Mouse (Mus musculus) lung, embryonic 15.5 days (tissue): ENCODE data around the gene AI413582. TPM values are rescaled to one million over a fixed set of nuclear protein-coding genes. Genes with fewer than 3 reads are reported as not detected.

Experiments
- ATAC-seq: fragments of 200-750 bp; cut with Nextera tagmentation; 2 replicates; pipeline ENCODE4 v1.8.0; 2017; ENCODE audit warnings: moderate number of reproducible peaks, borderline replicate concordance; ENCODE audit not compliant: low FRiP score, low TSS enrichment; ENCODE audit errors: extremely low read depth
- H3K27ac ChIP-seq: fragments of 300-500 bp; sonication (generic); 2 replicates; pipeline ENCODE4 v1.5.1; 2015; ENCODE audit warnings: moderate library complexity, mild to moderate bottlenecking, inconsistent platforms
- H3K27me3 ChIP-seq: fragments of 300-500 bp; sonication (generic); 2 replicates; pipeline ENCODE4 v1.6.1; 2015; ENCODE audit warnings: inconsistent platforms
- H3K36me3 ChIP-seq: fragments of 300-500 bp; sonication (generic); 2 replicates; pipeline ENCODE4 v1.6.1; 2015; ENCODE audit warnings: inconsistent platforms
- H3K4me1 ChIP-seq: fragments of 300-500 bp; sonication (generic); 2 replicates; pipeline ENCODE4 v1.6.1; 2015; ENCODE audit warnings: inconsistent platforms
- H3K4me2 ChIP-seq: fragments of 300-500 bp; sonication (generic); 2 replicates; pipeline ENCODE4 v1.6.1; 2015; ENCODE audit warnings: inconsistent platforms, mild to moderate bottlenecking, moderate library complexity
- H3K4me3 ChIP-seq: fragments of 300-500 bp; sonication (generic); 2 replicates; pipeline ENCODE4 v1.5.1; 2015; ENCODE audit warnings: mild to moderate bottlenecking, inconsistent platforms
- H3K9ac ChIP-seq: fragments of 300-500 bp; sonication (generic); 2 replicates; pipeline ENCODE4 v1.6.1; 2015; ENCODE audit warnings: inconsistent platforms
- H3K9me3 ChIP-seq: fragments of 300-500 bp; sonication (generic); 2 replicates; pipeline ENCODE4 v1.6.1; 2016; ENCODE audit warnings: inconsistent platforms
- WGBS: fragments of 180-500 bp; shearing (Covaris S2); methylation state at CpG from one replicate; pipeline ENCODE4 v1.1.7; 2015; 5-methylcytosine and 5-hydroxymethylcytosine counted together
- polyA plus RNA-seq: library from polyadenylated mRNA; unstranded; fragments of >200 nt; fragmentation: Nextera tagmentation; extraction: Ambion mirVana; gene quantifications from 2 replicates; pipeline ENCODE4 v1.2.1, GENCODE M21; 2015

AI413582 gene
- polyA plus RNA-seq, 1 experiment from 2014 or later = 20.1 TPM

- Histone ChIP-seq H3K9ac (no peak overlapping the region), H3K27me3 (no peaks in the 10 kb centered on the region), H3K36me3 (peaks cover 39% of the 10 kb centered on the region), H3K4me1 (peaks cover 16% of the 10 kb centered on the region), H3K4me2 (no peak overlapping the region), H3K4me3 (no peak overlapping the region), H3K9me3 (no peaks in the 10 kb centered on the region), H3K27ac (peak overlapping the region; percentile 4; the same call in 1 of the 2 replicates)
- 34% methylated on average over 21 of the region's 21 CpGs for WGBS
- ATAC-seq = peak; percentile 35; the same call in 1 of the 2 replicates
These were observed 31.0 kb upstream of the AI413582 start for GRCm38 (mm10) chr17:27596376-27597190.

GRCm38 (mm10) chr17:27595659-27596375 lies 30.3 kb upstream of the AI413582 start:
- no peaks in the 10 kb centered on the region for H3K9me3 ChIP-seq
- H3K36me3 ChIP-seq = peaks cover 43% of the 10 kb centered on the region
- 0 out of 2 replicates have a peak overlapping the region, but pooled peaks have one; percentile 9 for H3K27ac ChIP-seq
- no peak for ATAC-seq
- no peak overlapping the region for H3K9ac ChIP-seq
- H3K4me1 ChIP-seq = peaks cover 12% of the 10 kb centered on the region
- no peak overlapping the region for H3K4me2 ChIP-seq
- H3K4me3 ChIP-seq = no peak overlapping the region
- no peaks in the 10 kb centered on the region for H3K27me3 ChIP-seq
- WGBS = 69% methylated on average over 15 of the region's 15 CpGs

GRCm38 (mm10) chr17:27592565-27592910 lies 27.0 kb upstream of the AI413582 start:
- H3K4me1 ChIP-seq = peaks cover 9% of the 10 kb centered on the region
- no peak overlapping the region for H3K4me2 ChIP-seq
- WGBS = 95% methylated on average over 7 of the region's 7 CpGs
- no peaks in the 10 kb centered on the region for H3K9me3 ChIP-seq
- no peak for ATAC-seq
- H3K9ac ChIP-seq = no peak overlapping the region
- no peaks in the 10 kb centered on the region for H3K27me3 ChIP-seq
- no peak overlapping the region for H3K4me3 ChIP-seq
- H3K27ac ChIP-seq = no peak overlapping the region
- peaks cover 45% of the 10 kb centered on the region for H3K36me3 ChIP-seq

GRCm38 (mm10) chr17:27591826-27592564 lies 26.4 kb upstream of the AI413582 start:
- H3K4me3 ChIP-seq = no peak overlapping the region
- H3K4me1 ChIP-seq = peaks cover 7% of the 10 kb centered on the region
- no peak for ATAC-seq
- H3K36me3 ChIP-seq = peaks cover 45% of the 10 kb centered on the region
- H3K27me3 ChIP-seq = no peaks in the 10 kb centered on the region
- no peak overlapping the region for H3K4me2 ChIP-seq
- 88% methylated on average over 12 of the region's 12 CpGs for WGBS
- no peaks in the 10 kb centered on the region for H3K9me3 ChIP-seq
- H3K27ac ChIP-seq = no peak overlapping the region
- no peak overlapping the region for H3K9ac ChIP-seq

GRCm38 (mm10) chr17:27588231-27588630 lies 22.7 kb upstream of the AI413582 start:
- ATAC-seq = no peak
- no peak overlapping the region for H3K27ac ChIP-seq

GRCm38 (mm10) chr17:27587252-27587651 lies 21.7 kb upstream of the AI413582 start:
- 68% methylated on average over 12 of the region's 12 CpGs for WGBS
- ATAC-seq = no peak
- H3K4me1 ChIP-seq = no peaks in the 10 kb centered on the region
- H3K27me3 ChIP-seq = no peaks in the 10 kb centered on the region
- no peak overlapping the region for H3K4me3 ChIP-seq
- H3K27ac ChIP-seq = no peak overlapping the region
- H3K9me3 ChIP-seq = no peaks in the 10 kb centered on the region
- H3K4me2 ChIP-seq = no peak overlapping the region
- H3K36me3 ChIP-seq = peaks cover 32% of the 10 kb centered on the region
- no peak overlapping the region for H3K9ac ChIP-seq

More at GRCm38 (mm10) chr17:27588231-27588630, 22.7 kb upstream of the AI413582 start:
- H3K4me2 ChIP-seq = no peak overlapping the region
- H3K4me1 ChIP-seq = no peaks in the 10 kb centered on the region
- no peaks in the 10 kb centered on the region for H3K9me3 ChIP-seq
- H3K36me3 ChIP-seq = peaks cover 32% of the 10 kb centered on the region
- H3K4me3 ChIP-seq = no peak overlapping the region
- H3K27me3 ChIP-seq = no peaks in the 10 kb centered on the region
- no peak overlapping the region for H3K9ac ChIP-seq
- WGBS = 76% methylated on average over 8 of the region's 8 CpGs

GRCm38 (mm10) chr17:27586661-27587060 lies 21.1 kb upstream of the AI413582 start:
- Histone ChIP-seq H3K36me3 (peaks cover 38% of the 10 kb centered on the region), H3K9ac (no peak overlapping the region), H3K27ac (no peak overlapping the region), H3K9me3 (no peaks in the 10 kb centered on the region), H3K4me3 (no peak overlapping the region), H3K27me3 (no peaks in the 10 kb centered on the region), H3K4me1 (no peaks in the 10 kb centered on the region), H3K4me2 (no peak overlapping the region)
- ATAC-seq = no peak
- WGBS = 53% methylated on average over 9 of the region's 9 CpGs

GRCm38 (mm10) chr17:27583185-27583894 lies 17.8 kb upstream of the AI413582 start:
- Histone ChIP-seq H3K4me1 (no peaks in the 10 kb centered on the region), H3K36me3 (peaks cover 64% of the 10 kb centered on the region), H3K4me2 (no peak overlapping the region), H3K9me3 (no peaks in the 10 kb centered on the region), H3K4me3 (no peak overlapping the region), H3K27me3 (no peaks in the 10 kb centered on the region), H3K9ac (no peak overlapping the region), H3K27ac (no peak overlapping the region)
- whole genome bisulfite sequencing = 83% methylated on average over 13 of the region's 13 CpGs
- ATAC-seq = no peak

- no peaks in the 10 kb centered on the region for H3K9me3 ChIP-seq
- H3K4me2 ChIP-seq = no peak overlapping the region
- H3K27me3 ChIP-seq = no peaks in the 10 kb centered on the region
- 85% methylated on average over 20 of the region's 20 CpGs for WGBS
- no peak overlapping the region for H3K4me3 ChIP-seq
- no peak for ATAC-seq
- no peak overlapping the region for H3K27ac ChIP-seq
- H3K4me1 ChIP-seq = peaks cover 12% of the 10 kb centered on the region
- no peak overlapping the region for H3K9ac ChIP-seq
- peaks cover 60% of the 10 kb centered on the region for H3K36me3 ChIP-seq
These were observed 15.0 kb upstream of the AI413582 start for GRCm38 (mm10) chr17:27580392-27581068.

- Histone ChIP-seq H3K27me3 (no peaks in the 10 kb centered on the region), H3K4me1 (peaks cover 17% of the 10 kb centered on the region), H3K4me3 (no peak overlapping the region), H3K36me3 (peaks cover 59% of the 10 kb centered on the region), H3K9me3 (no peaks in the 10 kb centered on the region), H3K27ac (no peak overlapping the region), H3K4me2 (no peak overlapping the region), H3K9ac (no peak overlapping the region)
- no peak for ATAC-seq
- 90% methylated on average over 8 of the region's 8 CpGs for WGBS
These were observed 14.3 kb upstream of the AI413582 start for GRCm38 (mm10) chr17:27579816-27580215.

GRCm38 (mm10) chr17:27578487-27578886 lies 12.9 kb upstream of the AI413582 start:
- no peak overlapping the region for H3K9ac ChIP-seq
- no peak overlapping the region for H3K27ac ChIP-seq
- peaks cover 53% of the 10 kb centered on the region for H3K36me3 ChIP-seq
- H3K4me3 ChIP-seq = no peak overlapping the region
- ATAC-seq = no peak
- no peak overlapping the region for H3K4me2 ChIP-seq
- 94% methylated on average over 10 of the region's 10 CpGs for WGBS
- H3K9me3 ChIP-seq = no peaks in the 10 kb centered on the region
- peaks cover 17% of the 10 kb centered on the region for H3K4me1 ChIP-seq
- H3K27me3 ChIP-seq = no peaks in the 10 kb centered on the region
